Mouse (Mus musculus) liver, postnatal 0 days (tissue): ENCODE results near the gene Tmem208.

Experiments used
- CTCF ChIP-seq: sonication (generic); IDR thresholded peaks from 2 replicates; pipeline ENCODE4 v1.5.1; 2016; ENCODE audit warnings: antibody characterized with exemption, low read depth
- EP300 ChIP-seq: IDR thresholded peaks from 2 replicates; pipeline ENCODE4 v1.6.1; 2016; ENCODE audit warnings: antibody characterized with exemption, low read depth, mild to moderate bottlenecking

DNA sequence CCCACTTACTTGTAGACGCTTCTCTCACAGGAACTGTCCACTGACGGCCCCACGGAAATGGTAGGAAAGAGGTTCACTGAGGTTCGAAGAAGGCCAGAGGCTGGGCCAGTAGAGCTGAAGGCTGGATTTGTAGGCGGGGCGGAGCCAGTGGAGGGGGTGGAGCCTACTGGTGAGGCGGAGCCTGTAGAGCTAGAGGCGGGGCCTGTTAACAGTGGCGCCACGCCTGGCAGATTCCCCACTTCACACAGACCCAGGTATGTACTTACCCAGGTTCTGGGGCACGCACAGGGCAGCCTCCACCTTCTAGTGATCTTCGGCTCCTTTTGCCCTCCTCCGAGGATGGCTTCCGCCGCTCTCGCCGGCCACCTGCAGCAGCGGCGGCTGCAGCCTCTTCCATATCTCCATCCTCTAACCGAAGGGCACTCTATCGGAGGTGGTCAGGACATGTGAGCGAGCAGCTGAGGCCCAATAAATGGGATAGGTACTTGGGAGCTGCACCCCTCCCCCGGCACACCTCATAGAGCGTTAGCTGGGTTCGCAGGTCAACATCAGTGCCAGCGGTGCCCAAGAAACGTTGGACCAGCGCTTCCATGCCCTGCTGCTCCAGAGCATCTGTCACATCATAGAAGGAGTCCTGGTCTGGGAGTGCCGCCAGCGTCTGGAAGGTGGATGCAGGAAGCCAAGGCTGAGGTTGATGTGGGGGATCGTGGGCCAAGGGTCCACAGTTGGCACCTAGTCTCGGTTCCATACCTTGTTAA, 10.4 kb downstream of the Tmem208 start:
- no peak for TF ChIP-seq CTCF
- no peak for TF ChIP-seq EP300
